Mouse (Mus musculus) T-helper 1 cell (primary cell): Measurements from ENCODE around the gene Lrrc39.
"Not testable (repeated sequence)": the region's sequence is repeated elsewhere in the genome, so short reads cannot be mapped to it uniquely, and the experiment has no call there.

Experiments used
- in situ Hi-C: fragments of 300-600 bp; cut with MboI, MseI; formaldehyde crosslinking; loops from one replicate; pipeline ENCODE4 v1.15.1; 2025; ENCODE audit warnings: high pct_unique_total_duplicates

Lrrc39 gene

DNA sequence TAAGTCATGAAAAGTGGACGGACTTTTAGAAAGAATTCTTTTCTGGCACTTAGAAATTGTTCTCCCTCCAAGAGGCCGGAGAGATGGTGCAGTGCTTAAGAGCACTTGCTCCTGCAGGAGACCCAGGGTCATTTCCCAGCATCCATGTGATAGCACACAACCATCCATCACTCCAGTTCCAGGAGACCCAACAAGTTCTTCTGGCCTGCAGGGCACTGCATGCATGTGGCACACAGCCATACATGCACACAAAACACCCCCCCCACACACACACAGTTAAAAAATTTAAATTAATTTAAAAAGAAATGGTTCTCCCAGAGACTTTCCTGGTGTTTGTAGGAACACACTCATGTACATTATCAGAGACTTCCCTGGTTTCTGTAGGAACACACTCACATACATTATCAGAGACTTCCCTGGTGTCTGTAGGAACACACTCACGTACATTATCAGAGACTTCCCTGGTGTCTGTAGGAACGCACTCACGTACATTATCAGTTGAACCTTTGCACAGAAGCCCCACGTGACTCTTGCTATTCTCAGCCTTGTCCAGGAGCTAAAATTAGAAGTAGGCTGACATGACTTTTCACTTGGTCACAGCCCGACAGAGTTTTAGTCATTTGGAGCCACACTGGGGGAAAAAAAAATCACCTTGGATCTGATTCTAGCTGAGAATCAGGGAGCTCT, at the start of gene Lrrc39:
TSS of gene Lrrc39 (plus strand) at position 566 of the 687 bp plus-strand sequence.
- in situ Hi-C loops = no loop called here

DNA sequence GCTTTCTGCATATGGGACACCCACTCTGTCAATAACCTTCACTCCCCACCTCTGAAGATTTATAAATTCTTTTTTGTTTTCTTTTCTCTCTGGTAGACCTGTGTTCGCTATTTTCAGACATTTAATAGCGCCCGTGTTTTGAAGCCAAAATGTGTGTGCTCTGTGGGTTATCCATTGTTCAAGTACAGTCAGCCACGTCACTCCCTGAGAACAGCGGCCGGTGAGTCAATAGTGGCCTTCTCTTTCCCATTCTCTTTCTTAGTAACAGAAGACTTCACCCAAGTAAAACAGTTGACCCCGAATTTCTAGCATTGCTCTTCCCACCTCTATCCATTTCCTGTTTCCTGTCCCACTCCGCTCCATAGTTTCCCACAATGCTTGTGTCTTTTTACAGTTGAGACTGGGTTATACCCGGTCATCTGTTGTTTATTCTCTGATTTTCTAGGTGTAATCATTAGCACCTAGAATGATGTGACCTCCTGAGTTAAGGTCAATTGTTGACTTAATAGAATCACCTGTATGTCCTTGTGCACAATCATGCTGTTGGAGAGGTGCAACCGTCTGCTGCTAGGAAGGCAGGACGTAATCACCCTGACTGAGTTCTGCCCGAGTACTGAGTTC, 42.5 kb upstream of the Lrrc39 start:
- in situ Hi-C loops = loop anchor here (5.0 kb wide), 1 partner anchor 57 kb away; no protein-coding TSS in a partner anchor

DNA sequence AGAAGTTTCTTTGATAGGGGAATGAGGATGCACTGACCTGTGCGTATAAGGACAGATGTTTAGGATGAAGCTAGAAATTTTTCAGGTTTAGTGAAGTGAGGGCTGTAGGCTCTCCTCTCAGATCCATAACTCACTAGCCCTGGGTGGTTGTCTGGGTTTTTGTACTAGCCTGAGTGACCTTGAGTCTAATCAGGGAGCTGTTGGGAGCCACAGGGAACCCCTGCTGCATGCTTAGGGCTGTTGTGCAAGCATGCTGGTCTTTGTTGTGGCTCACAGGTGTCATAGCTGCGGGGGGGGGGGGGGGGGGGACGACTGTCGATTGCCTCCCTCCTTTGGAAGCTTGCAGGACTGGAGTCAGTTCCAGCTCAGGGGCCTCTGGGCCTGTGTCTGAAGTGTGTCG, 33.0 kb upstream of the Lrrc39 start:
- in situ Hi-C loops = no loop called here

DNA sequence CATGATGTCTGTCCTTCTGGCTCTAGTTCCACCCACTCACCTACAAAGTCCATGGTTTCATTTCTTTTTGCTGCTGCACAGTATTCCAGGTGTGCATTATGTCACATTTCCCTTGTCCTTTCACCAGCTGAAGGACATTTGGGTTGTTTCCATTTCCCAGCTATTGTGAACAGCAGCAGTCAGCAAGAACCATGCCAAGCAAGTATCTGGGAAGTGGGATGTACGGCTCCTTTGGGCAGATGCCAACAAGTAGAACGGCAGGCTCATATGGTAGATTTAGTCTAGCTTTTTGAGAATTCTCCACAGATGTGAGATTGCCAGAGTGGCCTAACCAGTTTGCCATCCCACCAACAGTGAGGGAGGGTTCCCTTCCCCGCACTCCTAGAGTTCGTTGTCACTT, 31.9 kb upstream of the Lrrc39 start:
- in situ Hi-C loops = no loop called here

DNA sequence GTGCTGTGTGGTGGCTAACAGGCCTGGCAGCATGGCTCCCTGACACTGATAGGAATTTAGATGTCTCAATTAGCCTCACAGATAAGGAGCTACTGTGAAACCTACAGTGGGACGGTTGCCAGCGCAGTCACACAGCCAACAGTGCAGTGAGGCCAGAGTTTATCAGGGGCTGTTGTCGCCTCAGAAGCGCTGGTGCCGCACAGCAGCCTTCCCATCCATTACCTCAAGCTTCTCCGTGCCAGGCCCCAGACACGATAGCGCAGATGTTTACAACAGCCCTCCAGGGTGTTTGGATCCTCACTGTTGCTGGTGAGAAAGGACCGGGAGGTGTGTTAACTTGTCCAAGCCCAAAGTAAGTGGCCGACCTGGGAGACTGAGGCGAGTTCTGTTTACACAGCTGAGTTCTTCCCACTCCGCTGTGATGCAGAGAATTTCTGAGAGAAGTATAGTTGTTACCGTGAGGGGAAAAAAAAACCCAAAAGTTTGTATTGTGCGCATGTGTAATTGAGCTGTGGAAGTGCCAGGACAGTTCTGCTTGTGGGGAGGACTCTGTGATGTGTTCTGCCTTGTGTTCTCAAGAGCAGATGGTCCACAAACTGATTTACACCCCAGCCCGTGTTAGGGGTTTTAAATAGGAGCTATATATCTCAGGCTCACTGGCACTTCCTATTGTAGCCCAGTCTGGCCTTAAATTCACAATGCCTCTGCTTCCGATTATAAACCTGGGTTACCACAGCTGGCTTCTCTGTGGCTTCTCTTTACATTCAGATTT, 26.2 kb upstream of the Lrrc39 start:
- in situ Hi-C loops = no loop called here

DNA sequence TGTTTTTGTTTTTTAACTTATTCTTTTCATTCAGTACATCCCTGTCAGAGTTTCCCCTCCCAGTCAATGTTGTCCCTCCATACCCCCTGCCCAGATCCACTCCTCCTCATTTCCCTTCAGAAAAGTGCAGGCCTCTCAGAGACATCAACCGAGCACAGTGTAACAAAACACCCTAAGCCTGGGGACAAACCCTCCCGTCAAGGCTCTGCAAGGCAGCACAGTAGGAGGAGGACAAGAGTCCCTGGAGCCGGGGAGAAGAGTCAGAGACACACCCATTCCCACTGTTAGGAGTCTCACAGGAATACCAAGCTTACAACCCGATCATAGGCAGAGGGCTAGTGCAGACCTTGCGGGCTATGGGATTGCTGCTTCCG, 25.6 kb upstream of the Lrrc39 start:
- in situ Hi-C loops = no loop called here

DNA sequence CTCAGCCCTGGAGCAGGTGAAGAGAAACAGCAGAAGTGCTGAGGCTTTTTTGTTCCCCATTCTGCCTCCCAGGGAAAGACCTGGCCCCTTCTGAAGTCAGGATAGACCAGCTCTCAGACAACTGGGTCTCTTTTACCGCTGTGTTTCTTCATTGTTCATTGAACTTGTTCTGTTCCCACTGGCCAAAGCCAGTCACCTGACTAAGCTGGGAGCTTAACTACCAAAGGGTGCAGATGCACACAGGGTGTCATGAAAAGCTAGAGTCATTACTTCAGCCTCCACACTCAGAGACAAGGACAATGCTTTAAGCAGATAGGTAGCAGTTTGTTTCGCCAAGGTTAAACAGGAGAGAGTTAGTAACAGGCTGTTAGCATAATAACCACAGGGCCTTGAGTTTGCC, 20.7 kb upstream of the Lrrc39 start:
- in situ Hi-C loops = no loop called here

DNA sequence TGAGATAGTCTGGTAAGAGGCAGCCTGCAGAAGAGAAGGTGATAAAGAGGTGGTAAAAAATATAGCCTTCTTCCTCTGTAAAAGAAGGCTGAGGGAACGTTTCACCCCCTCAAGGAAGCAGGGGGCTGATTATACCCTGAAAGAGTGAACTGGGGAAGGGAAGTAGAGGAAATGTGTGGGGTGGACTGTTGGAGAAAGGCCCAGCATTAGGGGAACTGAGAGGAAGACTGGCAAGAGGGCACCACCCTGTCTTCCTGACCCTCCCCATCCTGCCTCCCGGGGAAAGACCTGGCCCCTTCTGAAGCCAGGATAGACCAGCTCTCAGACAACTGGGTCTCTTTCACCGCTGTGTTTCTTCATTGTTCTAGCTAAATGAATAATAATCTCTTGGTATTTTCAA, 20.2 kb upstream of the Lrrc39 start:
- in situ Hi-C loops = no loop called here

DNA sequence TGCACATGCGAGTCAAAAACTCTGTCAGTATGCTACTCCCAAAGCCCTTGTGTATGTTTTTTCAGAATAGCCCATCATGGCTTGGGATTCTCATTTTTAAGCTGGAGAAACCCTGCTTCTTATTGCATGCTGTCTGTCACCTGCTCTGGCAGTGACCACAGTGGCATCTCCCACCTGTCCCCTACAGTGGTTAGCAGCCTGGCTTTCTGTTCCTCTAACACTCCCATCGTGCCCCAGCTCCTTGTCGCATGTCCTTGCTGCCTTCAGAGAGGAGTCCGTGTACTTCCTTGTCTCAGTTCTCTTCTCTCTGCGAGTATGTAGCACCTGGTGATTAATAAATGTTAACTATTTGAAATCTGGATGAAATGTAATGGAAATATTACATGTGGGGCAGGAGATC, 15.3 kb upstream of the Lrrc39 start:
- in situ Hi-C loops = loop anchor here (5.0 kb wide), 1 partner anchor 80 kb away; no protein-coding TSS in a partner anchor

DNA sequence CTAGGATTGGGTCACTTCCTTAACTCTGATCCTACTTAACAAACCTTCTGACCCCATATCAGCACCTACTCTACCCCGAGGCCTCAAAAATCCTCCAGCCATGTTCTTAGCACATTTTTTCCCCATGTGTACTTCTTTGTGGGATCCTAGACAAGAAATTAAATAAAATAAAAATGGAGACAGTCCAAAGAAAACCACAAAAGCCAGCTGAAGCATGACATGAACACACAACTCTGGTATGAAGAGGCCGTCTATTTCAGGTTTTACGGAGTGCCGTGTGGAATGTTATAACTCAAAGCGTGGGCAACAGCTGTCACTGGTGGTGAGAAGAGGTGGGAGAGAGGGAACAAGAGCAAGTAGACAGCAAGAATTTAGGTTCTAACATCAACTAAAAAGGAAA, 11.4 kb upstream of the Lrrc39 start:
- in situ Hi-C loops = no loop called here

DNA sequence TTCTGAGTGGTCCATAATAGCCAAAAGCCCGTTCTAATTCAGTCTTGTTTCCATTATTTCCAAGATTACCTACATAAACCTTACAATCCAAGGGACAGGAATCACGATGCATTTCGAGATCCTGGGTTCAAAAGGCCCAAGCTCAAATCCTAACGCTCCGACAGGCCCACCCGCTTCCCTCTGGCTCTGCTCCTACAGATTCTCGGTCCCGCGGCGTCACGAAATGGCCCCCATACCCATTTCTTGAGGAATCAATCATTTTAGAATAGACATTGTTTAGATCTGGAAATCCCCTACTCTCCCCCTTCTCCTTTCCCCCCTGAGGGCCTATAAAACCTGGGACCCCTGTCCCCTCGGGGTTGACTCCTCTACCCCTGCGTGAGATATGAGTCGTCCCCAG, 1.5 kb upstream of the Lrrc39 start:
- in situ Hi-C loops = not testable (repeated sequence)

DNA sequence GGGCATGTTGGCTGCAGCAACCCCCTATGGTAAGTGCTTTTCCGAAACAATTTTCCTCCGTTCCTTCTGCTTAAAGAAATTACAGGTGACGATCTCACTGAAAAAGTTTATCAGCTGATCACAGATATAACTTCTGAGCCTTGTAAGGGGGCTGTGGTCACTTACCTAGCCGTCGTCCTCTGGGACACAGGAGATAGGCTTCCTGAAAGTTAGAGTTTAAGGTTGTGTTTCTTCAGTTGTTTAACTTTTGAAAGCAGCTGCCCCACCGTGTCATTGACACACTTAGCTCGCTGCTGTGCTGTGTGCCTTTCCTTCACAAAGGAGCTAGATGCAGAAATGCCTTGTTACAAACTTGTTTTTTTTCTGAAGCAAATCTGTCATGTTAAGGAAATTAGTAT, 321 bp downstream of the Lrrc39 start:
- in situ Hi-C loops = no loop called here

DNA sequence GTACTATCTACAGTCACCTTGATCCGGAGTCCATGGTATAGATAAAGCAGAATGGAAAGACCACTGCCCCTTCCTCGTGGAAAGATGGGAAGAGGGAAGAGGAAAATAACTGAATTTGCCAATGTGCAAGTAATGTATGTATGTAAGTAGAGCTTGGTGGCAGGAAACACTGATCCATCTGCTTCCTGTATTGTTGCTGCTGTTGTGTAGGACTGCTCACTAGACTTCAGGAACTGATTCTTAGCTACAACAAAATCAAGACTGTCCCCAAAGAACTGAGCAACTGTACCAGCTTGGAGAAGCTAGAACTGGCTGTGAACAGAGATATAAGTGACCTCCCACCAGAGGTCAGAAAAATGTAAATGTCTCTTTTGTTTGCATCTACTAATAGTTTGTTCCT, 7.9 kb downstream of the Lrrc39 start:
- in situ Hi-C loops = no loop called here

DNA sequence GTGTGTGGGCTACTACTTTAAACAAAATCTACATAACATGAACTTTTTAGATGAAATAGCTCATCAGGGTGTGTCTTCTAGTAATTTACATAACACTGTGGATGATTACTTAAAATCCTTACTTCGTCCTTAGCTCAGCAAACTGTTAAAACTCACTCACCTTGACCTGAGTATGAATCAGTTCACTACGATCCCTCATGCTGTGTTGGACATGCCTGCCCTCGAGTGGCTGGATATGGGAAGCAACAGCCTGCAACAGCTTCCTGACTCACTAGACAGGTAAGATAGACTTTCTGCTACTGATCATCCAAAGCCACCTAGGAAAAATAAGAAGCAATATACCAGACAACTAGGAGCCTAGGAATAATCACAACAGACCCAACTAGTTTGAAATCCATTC, 14.5 kb downstream of the Lrrc39 start:
- in situ Hi-C loops = loop anchor here (5.0 kb wide), 1 partner anchor 55 kb away; no protein-coding TSS in a partner anchor

DNA sequence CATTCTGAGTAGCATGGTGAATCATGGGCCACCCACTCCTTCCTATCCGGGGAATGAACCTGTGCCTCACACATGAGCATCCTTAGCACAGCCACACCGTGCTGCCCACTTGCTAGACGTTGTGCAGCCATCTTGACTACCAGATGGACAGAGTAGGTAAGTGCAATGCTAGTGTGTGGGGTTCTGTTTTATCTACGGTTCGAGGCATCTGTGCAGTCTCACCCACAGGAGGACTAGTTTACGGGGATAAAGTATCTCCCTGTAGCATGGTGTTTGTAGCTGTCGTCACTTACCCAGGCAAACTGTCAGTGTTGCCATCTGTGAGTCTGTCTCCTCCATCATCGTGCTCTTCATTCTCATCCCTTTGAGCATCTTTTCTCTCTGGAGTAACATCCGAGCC, 19.4 kb downstream of the Lrrc39 start:
- in situ Hi-C loops = no loop called here

DNA sequence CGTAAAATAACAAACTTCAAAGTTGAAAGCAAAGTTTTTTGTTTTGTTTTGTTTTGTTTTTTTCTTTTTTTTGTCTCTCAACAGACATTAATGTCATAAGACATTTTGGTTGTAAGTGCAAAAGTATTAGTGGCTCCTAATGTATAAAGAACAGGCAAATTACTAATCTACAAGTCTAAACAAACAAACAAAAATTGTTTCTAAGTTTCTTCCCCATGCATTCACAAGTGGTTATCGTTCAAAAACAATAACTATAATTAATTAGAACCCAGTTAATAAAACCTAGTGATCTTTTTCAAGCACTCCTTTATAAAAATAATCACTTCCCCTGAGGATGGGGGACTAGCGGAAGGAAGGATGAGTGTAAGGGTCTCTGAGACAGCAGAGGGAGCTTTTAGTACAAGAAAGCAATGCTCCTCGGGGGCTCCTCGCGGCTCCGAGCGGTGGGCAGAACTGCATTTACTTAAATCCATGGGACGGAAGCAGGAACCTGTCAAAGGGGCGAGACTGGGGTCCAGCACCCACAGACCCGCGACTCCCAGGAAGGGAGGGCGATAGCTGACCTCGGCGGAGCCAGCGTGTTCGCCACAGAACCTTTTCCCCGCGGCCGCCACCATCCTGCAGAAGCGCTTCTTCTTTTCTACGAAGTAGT, 31.4 kb downstream of the Lrrc39 start:
- in situ Hi-C loops = no loop called here

DNA sequence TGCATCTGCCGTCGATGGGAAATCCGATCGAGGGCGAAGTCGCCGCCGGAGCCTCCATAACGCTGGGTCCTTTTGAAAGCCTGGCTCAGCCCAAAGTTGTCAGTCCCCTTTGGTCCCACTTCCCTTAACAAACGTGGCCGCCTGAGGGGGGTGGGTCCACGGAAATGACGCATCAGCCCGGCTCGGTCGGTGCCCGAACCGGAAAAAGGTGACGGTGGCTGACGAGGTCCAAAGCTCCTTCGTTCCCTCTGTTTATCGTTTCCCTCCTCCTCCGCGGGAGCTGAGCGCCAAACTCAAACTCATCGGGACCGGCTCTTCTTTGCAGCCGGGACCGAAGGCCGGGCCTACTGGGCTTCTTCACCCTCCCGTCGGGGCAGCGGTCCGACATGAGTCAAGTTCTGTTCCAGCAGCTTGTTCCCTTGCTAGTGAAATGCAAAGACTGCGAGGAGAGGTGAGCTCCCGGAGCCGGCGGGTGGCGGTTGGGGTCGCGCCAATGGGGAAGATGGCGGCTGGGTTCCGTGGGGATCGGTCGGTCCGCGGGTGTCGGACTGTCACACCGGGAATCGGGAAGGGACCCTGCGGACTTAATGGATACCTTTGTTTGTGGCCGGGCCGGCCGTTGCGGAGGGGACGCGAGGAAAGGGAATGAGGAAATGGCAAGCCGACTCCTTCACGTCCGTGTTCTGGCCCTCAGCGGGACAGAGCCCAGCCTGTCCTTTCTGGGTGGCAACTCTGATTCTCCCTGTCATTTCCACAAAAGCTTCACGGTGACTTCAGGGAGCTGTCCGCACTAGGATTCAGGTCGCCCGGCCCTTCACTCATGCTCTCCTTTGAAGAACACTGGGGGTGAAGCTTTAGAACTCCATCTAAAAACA, 32.2 kb downstream of the Lrrc39 start, which contains the start of gene Sass6:
TSS of gene Sass6 (plus strand) at position 255 of the 875 bp plus-strand sequence.
- in situ Hi-C loops = no loop called here

DNA sequence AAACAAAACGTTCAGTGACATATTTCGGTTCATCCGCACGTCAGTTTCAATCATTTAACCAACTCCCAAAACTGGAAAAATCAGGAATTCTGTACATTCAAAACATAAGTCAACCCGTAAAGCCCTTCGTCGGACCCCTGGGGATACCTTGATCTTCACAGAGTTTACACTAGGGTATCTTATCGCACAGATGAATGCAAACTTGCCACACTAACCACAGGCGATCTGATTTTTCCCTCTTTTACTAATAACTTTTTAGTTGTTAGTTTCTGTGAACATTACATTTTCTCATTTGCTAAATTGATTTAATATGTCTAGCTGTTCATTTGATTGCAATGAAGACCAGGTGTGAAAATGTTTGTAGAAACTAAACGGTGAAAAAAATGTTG, 32.8 kb downstream of the Lrrc39 start:
- in situ Hi-C loops = no loop called here

DNA sequence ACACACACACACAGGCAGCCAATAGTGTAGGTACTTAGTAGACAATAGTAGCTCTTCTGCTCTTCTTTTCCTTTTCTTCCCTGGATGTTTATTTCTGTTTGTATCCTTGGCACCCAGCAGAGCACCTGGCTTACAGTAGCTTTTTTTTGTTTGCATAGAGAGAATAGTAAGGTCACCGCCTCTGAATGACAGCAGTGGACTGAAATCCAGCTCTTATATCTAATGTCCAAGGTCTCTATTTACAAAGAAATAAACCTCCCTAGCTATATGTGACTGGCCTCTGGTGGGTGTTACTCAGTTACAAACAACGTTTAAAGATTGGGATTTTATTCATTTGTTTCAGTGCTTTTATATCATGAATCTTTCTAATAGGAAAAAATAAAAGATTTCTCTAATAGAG, 36.9 kb downstream of the Lrrc39 start:
- in situ Hi-C loops = no loop called here

DNA sequence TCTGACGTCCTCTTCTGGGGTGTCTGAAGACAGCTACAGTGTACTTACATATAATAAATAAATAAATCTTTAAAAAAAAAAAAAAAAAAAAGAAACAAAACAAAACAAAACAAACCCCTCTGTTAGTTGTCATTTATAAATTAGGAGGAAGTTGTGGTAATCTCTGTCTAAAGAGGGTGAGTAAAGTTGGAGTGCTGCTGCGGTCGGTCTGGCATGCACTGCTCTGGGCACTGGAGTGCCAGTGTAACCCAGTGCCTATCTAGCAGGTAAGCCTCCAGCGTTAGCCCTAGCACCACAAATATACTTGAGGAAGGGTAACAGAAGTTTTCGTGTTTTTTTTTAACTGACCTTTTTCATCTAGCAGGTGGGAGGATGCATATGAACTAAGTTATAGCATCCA, 38.2 kb downstream of the Lrrc39 start:
- in situ Hi-C loops = no loop called here

DNA sequence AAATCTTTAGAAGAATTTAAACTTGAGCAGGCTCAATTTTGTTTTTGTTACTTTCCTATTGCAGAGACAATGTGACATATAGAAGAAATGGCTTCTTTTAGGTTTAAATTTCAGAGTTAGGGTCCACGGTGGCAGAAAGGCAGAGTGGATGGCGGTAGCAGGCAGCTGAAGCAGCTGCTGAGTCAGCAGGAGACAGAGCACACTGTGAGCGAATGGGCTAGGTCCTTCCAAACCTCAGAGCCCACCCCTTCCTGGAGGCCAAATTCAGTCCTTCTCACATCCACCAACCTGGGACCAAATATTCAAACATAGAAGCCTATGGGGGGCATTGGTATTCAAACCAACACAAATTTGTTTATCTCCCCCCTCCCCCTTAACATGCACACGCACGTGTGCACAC, 39.0 kb downstream of the Lrrc39 start:
- in situ Hi-C loops = no loop called here
